Mouse (Mus musculus) myocyte (in vitro differentiated cells): ENCODE measurements at regions not wholly inside any gene's neighbourhood (a gene's known extent, or its start where the extent isn't known, plus 50 kb on each side); places are given as distances from the start of the nearest gene placed in this dataset.

Experiments
- CEBPB ChIP-seq: IDR thresholded peaks from 2 replicates; pipeline ENCODE4 v1.6.1; 2011; ENCODE audit warnings: mild to moderate bottlenecking, moderate library complexity; ENCODE audit not compliant: poor library complexity, insufficient read depth, severe bottlenecking
- E2F4 ChIP-seq: IDR thresholded peaks from one replicate; pipeline ENCODE4 v1.6.1; 2011; ENCODE audit warnings: mild to moderate bottlenecking, control low read depth, moderate library complexity; ENCODE audit not compliant: insufficient read depth
- MAX ChIP-seq: IDR thresholded peaks from one replicate; pipeline ENCODE4 v1.6.1; 2011; ENCODE audit warnings: low read depth, mild to moderate bottlenecking, control low read depth
- MYOD1 ChIP-seq, 3 experiments: IDR thresholded peaks; one replicate each; pipeline ENCODE4 v1.6.1; 2011; ENCODE audit warnings: control low read depth in 2 of 3, low read depth in 2 of 3, mild to moderate bottlenecking in 2 of 3, moderate library complexity in 1 of 3; ENCODE audit not compliant: insufficient read length in 2 of 3, control insufficient read depth in 1 of 3
- MYOG ChIP-seq, 3 experiments: IDR thresholded peaks; one replicate each; pipeline ENCODE4 v1.6.1; 2011; ENCODE audit warnings: control low read depth in 2 of 3, low read depth in 2 of 3, mild to moderate bottlenecking in 2 of 3; ENCODE audit not compliant: insufficient read length in 2 of 3, control insufficient read depth in 1 of 3, insufficient read depth in 1 of 3
- POLR2A ChIP-seq: IDR thresholded peaks from one replicate; pipeline ENCODE4 v1.6.1; 2011; ENCODE audit warnings: low read depth, mild to moderate bottlenecking, control low read depth, moderate library complexity; ENCODE audit not compliant: insufficient read length
- POLR2AphosphoS2 ChIP-seq: IDR thresholded peaks from one replicate; pipeline ENCODE4 v1.6.1; 2011; ENCODE audit warnings: low read depth, control low read depth; ENCODE audit not compliant: insufficient read length
- REST ChIP-seq: IDR thresholded peaks from one replicate; pipeline ENCODE4 v1.6.1; 2011; ENCODE audit warnings: mild to moderate bottlenecking, control low read depth, moderate library complexity; ENCODE audit not compliant: insufficient read depth, insufficient read length
- TCF12 ChIP-seq: IDR thresholded peaks from one replicate; pipeline ENCODE4 v1.6.1; 2011; ENCODE audit warnings: mild to moderate bottlenecking, control low read depth; ENCODE audit not compliant: poor library complexity, insufficient read depth, severe bottlenecking
- USF1 ChIP-seq: IDR thresholded peaks from one replicate; pipeline ENCODE4 v1.6.1; 2011; ENCODE audit warnings: low read depth, mild to moderate bottlenecking, control low read depth, moderate library complexity

DNA sequence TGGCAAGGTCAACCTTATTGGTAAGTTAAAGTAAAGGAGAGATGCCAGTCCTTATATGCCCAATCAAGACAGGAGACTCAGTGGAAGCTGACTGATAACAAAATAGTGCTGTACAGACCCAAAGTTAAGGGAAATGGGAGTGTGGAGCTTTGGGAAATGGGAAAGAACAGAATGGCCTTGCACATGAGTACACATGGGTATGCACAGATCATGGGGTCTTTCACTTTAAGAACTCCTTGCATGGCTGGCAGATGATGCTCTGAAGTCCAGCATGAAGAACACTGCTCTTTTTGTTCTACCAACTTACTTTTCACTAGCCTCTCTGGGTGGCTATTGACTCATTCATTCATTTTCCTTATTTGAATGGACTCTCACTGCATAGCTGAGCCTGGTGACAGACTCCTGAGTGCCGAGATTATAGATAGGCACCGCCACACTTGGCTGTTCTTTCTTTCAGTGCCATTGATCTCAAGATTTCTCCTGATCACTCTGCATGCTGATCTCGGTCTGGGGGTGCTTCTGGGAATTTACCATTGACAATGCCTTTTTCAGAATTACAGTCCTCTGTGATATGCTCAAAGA, 340.3 kb downstream of the Plod2 start:
- TF ChIP-seq MYOG (IDR thresholded peaks at IDR 0.05; ENCODE audit: control insufficient read depth in 1 of 3, insufficient read depth in 1 of 3, insufficient read length in 2 of 3, low read depth in 2 of 3) (no peak), POLR2A (no peak), E2F4 (no peak), TCF12 (no peak), POLR2AphosphoS2 (no peak), MYOD1 (IDR thresholded peaks at IDR 0.05; ENCODE audit: control insufficient read depth in 1 of 3, insufficient read length in 2 of 3, low read depth in 2 of 3) (no peak), USF1 (no peak), MAX (no peak), CEBPB (no peak), REST (no peak)
